ENCODE assay signal across 8 mouse cellular contexts in genomic region chr9:67264896-67265295, GRCm38 (mm10).
A peak's percentile ranks its signal among the peaks of the same experiment; 100 is the strongest.
DNase-seq lines count a peak whose midpoint lies in the region; ATAC-seq and TF ChIP-seq lines count a peak whose summit lies in the region.

No protein-coding gene starts in this region.

- peak; percentile 60; the same call in 1 of the 2 replicates for ATAC-seq in heart, embryonic 12.5 days (ENCODE audit: insufficient number of reproducible peaks, low FRiP score)
- no peak for ATAC-seq in midbrain, embryonic 14.5 days (ENCODE audit: low FRiP score, low TSS enrichment)
- ATAC-seq in neural tube, embryonic 15.5 days (ENCODE audit: low FRiP score), result peak; percentile 56; the same call in 1 of the 2 replicates

- H3K79me2 ChIP-seq in heart, adult 2 months (replicated peaks; ENCODE audit: control insufficient read depth, insufficient read depth, low read length), result no peaks in the 10 kb centered on the region

- 34% methylated on average over 2 of the region's 2 CpGs for WGBS in heart, embryonic 12.5 days
- WGBS in heart, adult 2 months, result 36% methylated on average over 2 of the region's 2 CpGs
- WGBS in midbrain, embryonic 14.5 days, result 61% methylated on average over 2 of the region's 2 CpGs
- 77% methylated on average over 2 of the region's 2 CpGs for WGBS in midbrain, embryonic 10.5 days
- 63% methylated on average over 2 of the region's 2 CpGs for WGBS in neural tube, embryonic 15.5 days

- H3K36me3 ChIP-seq in heart, embryonic 12.5 days, result peaks cover 15% of the 10 kb centered on the region; the same call in 1 of the 2 replicates
- no peaks in the 10 kb centered on the region for H3K36me3 ChIP-seq in heart, adult 2 months (ENCODE audit: control insufficient read depth, insufficient read depth, low read length)
- H3K36me3 ChIP-seq in midbrain, embryonic 14.5 days (ENCODE audit: control insufficient read depth, insufficient read depth, low read length), result no peaks in the 10 kb centered on the region
- H3K36me3 ChIP-seq in midbrain, embryonic 10.5 days, result no peaks in the 10 kb centered on the region
- 0 out of 2 replicates have a peak, but pooled peaks cover 5% of the 10 kb centered on the region for H3K36me3 ChIP-seq in neural tube, embryonic 15.5 days

- H3K4me2 ChIP-seq in heart, embryonic 12.5 days, result no peak overlapping the region
- H3K4me2 ChIP-seq in midbrain, embryonic 14.5 days (ENCODE audit: low read length), result no peak overlapping the region
- H3K4me2 ChIP-seq in neural tube, embryonic 15.5 days, result no peak overlapping the region

- H3K27ac ChIP-seq in heart, embryonic 12.5 days (ENCODE audit: poor library complexity, severe bottlenecking), result peak overlapping the region; percentile 45
- H3K27ac ChIP-seq in heart, adult 2 months, result no peak overlapping the region
- H3K27ac ChIP-seq in midbrain, embryonic 14.5 days (replicated peaks; ENCODE audit: low read depth, low read length), result no peak overlapping the region
- H3K27ac ChIP-seq in midbrain, embryonic 10.5 days (replicated peaks), result no peak overlapping the region
- peak overlapping the region; percentile 69 for H3K27ac ChIP-seq in neural tube, embryonic 15.5 days (replicated peaks)

- no peak for DNase-seq in heart, adult 2 months
- peak; percentile 46 for DNase-seq in midbrain, embryonic 14.5 days
- no peak for DNase-seq in midbrain, embryonic 10.5 days (ENCODE audit: low spot score)
- DNase-seq in heart, postnatal 4 days, result peak; percentile 60
- no peak for DNase-seq in ovary, adult 18-20 months (ENCODE audit: low spot score)
- no peak for DNase-seq in thymus, postnatal 4 days

- H3K4me1 ChIP-seq in heart, embryonic 12.5 days (replicated peaks), result peaks cover 78% of the 10 kb centered on the region
- H3K4me1 ChIP-seq in heart, adult 2 months (ENCODE audit: control insufficient read depth, insufficient read depth, low read length), result peaks cover 14% of the 10 kb centered on the region
- peaks cover 11% of the 10 kb centered on the region; the same call in 1 of the 2 replicates for H3K4me1 ChIP-seq in midbrain, embryonic 14.5 days (ENCODE audit: control insufficient read depth, insufficient read depth, low read length)
- peaks cover 23% of the 10 kb centered on the region for H3K4me1 ChIP-seq in midbrain, embryonic 10.5 days
- H3K4me1 ChIP-seq in neural tube, embryonic 15.5 days, result peaks cover 29% of the 10 kb centered on the region

- H3K27me3 ChIP-seq in heart, embryonic 12.5 days (replicated peaks), result no peaks in the 10 kb centered on the region
- no peaks in the 10 kb centered on the region for H3K27me3 ChIP-seq in heart, adult 2 months (ENCODE audit: control insufficient read depth, insufficient read depth, low read length)
- no peaks in the 10 kb centered on the region for H3K27me3 ChIP-seq in midbrain, embryonic 14.5 days (ENCODE audit: control insufficient read depth, insufficient read depth, low read length)
- no peaks in the 10 kb centered on the region for H3K27me3 ChIP-seq in midbrain, embryonic 10.5 days (ENCODE audit: low read depth, poor library complexity, severe bottlenecking)
- H3K27me3 ChIP-seq in neural tube, embryonic 15.5 days (replicated peaks), result no peaks in the 10 kb centered on the region

- no peak for TF ChIP-seq POLR2A in heart, adult 2 months (IDR thresholded peaks at IDR 0.05; ENCODE audit: insufficient read depth, low read depth, low read length)

- no peaks in the 10 kb centered on the region for H3K9me3 ChIP-seq in heart, embryonic 12.5 days (replicated peaks)
- no peaks in the 10 kb centered on the region for H3K9me3 ChIP-seq in midbrain, embryonic 14.5 days (ENCODE audit: control insufficient read depth, low read length)
- H3K9me3 ChIP-seq in midbrain, embryonic 10.5 days (replicated peaks), result no peaks in the 10 kb centered on the region
- H3K9me3 ChIP-seq in neural tube, embryonic 15.5 days (replicated peaks), result no peaks in the 10 kb centered on the region

- TF ChIP-seq EP300 in heart, adult 2 months (IDR thresholded peaks at IDR 0.05; ENCODE audit: insufficient read depth, low read depth, low read length), result no peak

- no peak for TF ChIP-seq CTCF in heart, adult 2 months (IDR thresholded peaks at IDR 0.05)

- no peak overlapping the region for H3K4me3 ChIP-seq in heart, embryonic 12.5 days
- H3K4me3 ChIP-seq in heart, adult 2 months, result no peak overlapping the region
- H3K4me3 ChIP-seq in midbrain, embryonic 14.5 days (replicated peaks; ENCODE audit: low read depth, low read length), result no peak overlapping the region
- H3K4me3 ChIP-seq in midbrain, embryonic 10.5 days, result no peak overlapping the region
- no peak overlapping the region for H3K4me3 ChIP-seq in neural tube, embryonic 15.5 days (replicated peaks)

- intact Hi-C loops in heart, adult 2 months (cut with DNase I), result no loop called here

- no peak overlapping the region for H3K9ac ChIP-seq in heart, embryonic 12.5 days
- H3K9ac ChIP-seq in heart, adult 2 months (ENCODE audit: low read depth, low read length), result no peak overlapping the region
- no peak overlapping the region for H3K9ac ChIP-seq in midbrain, embryonic 14.5 days (replicated peaks; ENCODE audit: low read length)
- H3K9ac ChIP-seq in neural tube, embryonic 15.5 days (replicated peaks), result no peak overlapping the region

Comparison
In these comparisons a context has a peak if more than half of its experiments do, and no peak if none do; other contexts are left out.
1. H3K27ac ChIP-seq: peak in heart, embryonic 12.5 days (single experiment) and neural tube, embryonic 15.5 days (single experiment); none in heart, adult 2 months (single experiment), midbrain, embryonic 14.5 days (single experiment) and midbrain, embryonic 10.5 days (single experiment).
2. DNase-seq: peak in midbrain, embryonic 14.5 days (single experiment) and heart, postnatal 4 days (single experiment); none in heart, adult 2 months (0 of 2), midbrain, embryonic 10.5 days (single experiment), ovary, adult 18-20 months (single experiment) and thymus, postnatal 4 days (single experiment).